Mouse (Mus musculus) midbrain, embryonic 14.5 days (tissue): ENCODE results near the gene Slc25a3. TPM values are rescaled to one million over a fixed set of nuclear protein-coding genes. Genes with fewer than 3 reads are reported as not detected.
A peak's percentile ranks its signal among the peaks of the same experiment; 100 is the strongest.

Experiments
- ATAC-seq: fragments of 200-750 bp; cut with Nextera tagmentation; 2 replicates; pipeline ENCODE4 v1.8.0; 2017; ENCODE audit warnings: moderate number of reproducible peaks, moderate library complexity; ENCODE audit not compliant: low FRiP score, low TSS enrichment
- DNase-seq: peaks from one replicate; pipeline ENCODE4 v3.0.0-alpha.2; 2015
- H3K27ac ChIP-seq: fragments of 300-500 bp; sonication (generic); replicated peaks from 2 replicates; pipeline ENCODE4 v1.5.1; 2014; ENCODE audit warnings: mild to moderate bottlenecking, low read depth, low read length, moderate library complexity
- H3K27me3 ChIP-seq: fragments of 300-500 bp; sonication (generic); 2 replicates; pipeline ENCODE4 v1.6.1; 2014; ENCODE audit warnings: low read length, control low read depth, mixed read lengths; ENCODE audit not compliant: control insufficient read depth, insufficient read depth
- H3K36me3 ChIP-seq: fragments of 300-500 bp; sonication (generic); 2 replicates; pipeline ENCODE4 v1.6.1; 2014; ENCODE audit warnings: low read length, control low read depth; ENCODE audit not compliant: control insufficient read depth, insufficient read depth
- H3K4me1 ChIP-seq: fragments of 300-500 bp; sonication (generic); 2 replicates; pipeline ENCODE4 v1.6.1; 2014; ENCODE audit warnings: mild to moderate bottlenecking, antibody characterized with exemption, low read length, control low read depth; ENCODE audit not compliant: control insufficient read depth, insufficient read depth
- H3K4me2 ChIP-seq: fragments of 300-500 bp; sonication (generic); 2 replicates; pipeline ENCODE4 v1.6.1; 2014; ENCODE audit warnings: mild to moderate bottlenecking, low read length, moderate library complexity
- H3K4me3 ChIP-seq: fragments of 300-500 bp; sonication (generic); replicated peaks from 2 replicates; pipeline ENCODE4 v1.5.1; 2014; ENCODE audit warnings: low read depth, low read length
- H3K9ac ChIP-seq: fragments of 300-500 bp; sonication (generic); replicated peaks from 2 replicates; pipeline ENCODE4 v1.6.1; 2014; ENCODE audit warnings: mild to moderate bottlenecking, low read length, moderate library complexity
- H3K9me3 ChIP-seq: fragments of 300-500 bp; sonication (generic); 2 replicates; pipeline ENCODE4 v1.6.1; 2016; ENCODE audit warnings: low read length, control low read depth, mixed read lengths; ENCODE audit not compliant: control insufficient read depth
- WGBS: fragments of 180-500 bp; shearing (Covaris S2); extraction: QIAGEN DNeasy Blood & Tissue Kit; methylation state at CpG from one replicate; pipeline ENCODE4 v1.1.7; 2014; 5-methylcytosine and 5-hydroxymethylcytosine counted together
- polyA plus RNA-seq: library from polyadenylated mRNA; unstranded; fragments of >200 nt; fragmentation: Nextera tagmentation; extraction: Ambion mirVana; gene quantifications from 2 replicates; pipeline ENCODE4 v1.2.1, GENCODE M21; 2014

Gene Slc25a3
- polyA plus RNA-seq, 1 experiment from 2014 or later: 565 TPM

- Histone ChIP-seq H3K9me3 (no peaks in the 10 kb centered on the region), H3K36me3 (no peaks in the 10 kb centered on the region), H3K4me2 (no peak overlapping the region), H3K4me1 (no peaks in the 10 kb centered on the region), H3K9ac (no peak overlapping the region), H3K4me3 (no peak overlapping the region), H3K27me3 (no peaks in the 10 kb centered on the region), H3K27ac (no peak overlapping the region)
- 75% methylated on average over 1 of the region's 1 CpGs for WGBS
- DNase-seq (no peak), ATAC-seq (no peak)
Observed at GRCm38 (mm10) chr10:91131565-91131964, 7.7 kb upstream of the Slc25a3 start.

GRCm38 (mm10) chr10:91130792-91131191 lies 6.9 kb upstream of the Slc25a3 start:
- Histone ChIP-seq H3K9me3 (no peaks in the 10 kb centered on the region), H3K36me3 (no peaks in the 10 kb centered on the region), H3K27ac (no peak overlapping the region), H3K27me3 (no peaks in the 10 kb centered on the region), H3K4me1 (no peaks in the 10 kb centered on the region), H3K4me3 (no peak overlapping the region), H3K4me2 (no peak overlapping the region), H3K9ac (no peak overlapping the region)
- DNase-seq (no peak), ATAC-seq (no peak)
- 75% methylated on average over 3 of the region's 3 CpGs for WGBS

- 74% methylated on average over 1 of the region's 1 CpGs for WGBS
- Histone ChIP-seq H3K4me1 (no peaks in the 10 kb centered on the region), H3K4me2 (no peak overlapping the region), H3K27me3 (no peaks in the 10 kb centered on the region), H3K9ac (no peak overlapping the region), H3K27ac (no peak overlapping the region), H3K4me3 (no peak overlapping the region), H3K9me3 (no peaks in the 10 kb centered on the region), H3K36me3 (no peaks in the 10 kb centered on the region)
- no peak for DNase-seq
- ATAC-seq: no peak
Observed at GRCm38 (mm10) chr10:91128551-91129160, 4.8 kb upstream of the Slc25a3 start.

GRCm38 (mm10) chr10:91127395-91127794 lies 3.5 kb upstream of the Slc25a3 start:
- DNase-seq (no peak), ATAC-seq (no peak)
- H3K4me3 ChIP-seq: no peak overlapping the region
- WGBS: 88% methylated on average over 2 of the region's 2 CpGs
- H3K27me3 ChIP-seq: no peaks in the 10 kb centered on the region
- H3K4me2 ChIP-seq: no peak overlapping the region
- H3K4me1 ChIP-seq: peaks cover 5% of the 10 kb centered on the region
- no peaks in the 10 kb centered on the region for H3K9me3 ChIP-seq
- H3K36me3 ChIP-seq: no peaks in the 10 kb centered on the region
- H3K27ac ChIP-seq: no peak overlapping the region
- H3K9ac ChIP-seq: no peak overlapping the region

- Histone ChIP-seq H3K36me3 (no peaks in the 10 kb centered on the region; the same call in 1 of the 2 replicates), H3K4me2 (no peak overlapping the region), H3K4me1 (peaks cover 11% of the 10 kb centered on the region), H3K27ac (no peak overlapping the region), H3K9me3 (no peaks in the 10 kb centered on the region), H3K27me3 (no peaks in the 10 kb centered on the region), H3K4me3 (no peak overlapping the region), H3K9ac (no peak overlapping the region)
- DNase-seq (no peak), ATAC-seq (no peak)
- WGBS: 74% methylated on average over 10 of the region's 10 CpGs
Observed at GRCm38 (mm10) chr10:91126618-91127355, 2.9 kb upstream of the Slc25a3 start.

GRCm38 (mm10) chr10:91123281-91123827 lies 505 bp downstream of the Slc25a3 start:
- DNase-seq: no peak

GRCm38 (mm10) chr10:91122646-91123045 lies 1.2 kb downstream of the Slc25a3 start:
- DNase-seq: no peak
- H3K27me3 ChIP-seq: no peaks in the 10 kb centered on the region
- peaks cover 17% of the 10 kb centered on the region for H3K4me1 ChIP-seq
- H3K9ac ChIP-seq: peak overlapping the region; percentile 94
- ATAC-seq: no peak
- H3K36me3 ChIP-seq: peaks cover 35% of the 10 kb centered on the region
- 36% methylated on average over 6 of the region's 6 CpGs for WGBS
- peak overlapping the region; percentile 91 for H3K4me3 ChIP-seq
- H3K9me3 ChIP-seq: no peaks in the 10 kb centered on the region
- H3K4me2 ChIP-seq: peak overlapping the region; percentile 81
- no peak overlapping the region for H3K27ac ChIP-seq

More at GRCm38 (mm10) chr10:91123281-91123827, 505 bp downstream of the Slc25a3 start:
- under 1% methylated on average over 43 of the region's 44 CpGs for WGBS
- Histone ChIP-seq H3K27ac (peak overlapping the region; percentile 94), H3K36me3 (peaks cover 28% of the 10 kb centered on the region), H3K9me3 (no peaks in the 10 kb centered on the region), H3K4me2 (peak overlapping the region; percentile 81), H3K9ac (peak overlapping the region; percentile 94), H3K27me3 (no peaks in the 10 kb centered on the region), H3K4me1 (peaks cover 17% of the 10 kb centered on the region), H3K4me3 (peak overlapping the region; percentile 91)
- ATAC-seq: no peak; the same call in 1 of the 2 replicates

GRCm38 (mm10) chr10:91116958-91117357 lies 6.9 kb downstream of the Slc25a3 start:
- DNase-seq (no peak), ATAC-seq (no peak)
- no peaks in the 10 kb centered on the region for H3K27me3 ChIP-seq
- no peak overlapping the region for H3K4me3 ChIP-seq
- H3K9me3 ChIP-seq: no peaks in the 10 kb centered on the region
- H3K9ac ChIP-seq: no peak overlapping the region
- no peak overlapping the region for H3K4me2 ChIP-seq
- peaks cover 83% of the 10 kb centered on the region for H3K36me3 ChIP-seq
- no peak overlapping the region for H3K27ac ChIP-seq
- whole genome bisulfite sequencing: 96% methylated on average over 12 of the region's 12 CpGs
- peaks cover 7% of the 10 kb centered on the region for H3K4me1 ChIP-seq
